Mouse (Mus musculus): ENCODE results near the gene Zfhx2. TPM values are rescaled to one million over a fixed set of nuclear protein-coding genes. Genes with fewer than 3 reads are reported as not detected.
"Not testable (repeated sequence)": the region's sequence is repeated elsewhere in the genome, so short reads cannot be mapped to it uniquely, and the experiment has no call there.

The Zfhx2 gene
- polyA plus RNA-seq, 1 experiment from 2014 or later, result 8.5 TPM

DNA sequence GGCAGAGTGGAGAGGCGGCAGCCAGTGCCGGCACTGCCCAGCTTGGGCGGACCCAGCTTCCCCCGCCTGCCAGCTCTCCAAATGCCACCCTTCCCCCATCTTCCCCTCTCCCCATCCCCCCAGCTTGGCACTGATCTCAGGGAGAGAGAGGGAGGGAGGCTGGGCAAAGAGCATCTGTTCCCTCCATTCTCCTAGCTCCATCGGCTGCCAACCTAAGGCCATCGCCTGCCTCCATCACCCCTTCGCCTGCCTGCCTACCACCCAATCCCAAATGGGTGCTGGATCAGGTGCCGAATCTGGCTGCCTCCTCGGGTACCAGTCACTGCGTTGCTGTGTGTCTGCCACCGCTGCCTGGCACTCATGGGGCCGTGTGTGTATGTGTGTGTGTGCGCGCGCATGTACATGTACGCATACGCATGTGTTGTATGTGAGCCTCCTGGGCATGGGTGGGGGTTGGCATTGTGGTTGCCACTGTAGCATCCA, 38.4 kb downstream of the Zfhx2 start:
- peak overlapping the region; percentile 65 for H3K4me2 ChIP-seq (ENCODE audit: low read length)
- H3K27me3 ChIP-seq (replicated peaks; ENCODE audit: control insufficient read depth, insufficient read depth, low read length), result no peaks in the 10 kb centered on the region
- H3K4me1 ChIP-seq (ENCODE audit: control insufficient read depth, insufficient read depth, low read length), result peaks cover 31% of the 10 kb centered on the region
- 32% methylated on average over 16 of the region's 17 CpGs for WGBS
- peaks cover 5% of the 10 kb centered on the region; the same call in 1 of the 2 replicates for H3K36me3 ChIP-seq (ENCODE audit: control insufficient read depth, insufficient read depth, low read length)
- peak overlapping the region; percentile 32 for H3K4me3 ChIP-seq (ENCODE audit: low read depth, low read length)
- peak; percentile 96 for DNase-seq (ENCODE audit: low spot score)
- peak overlapping the region; percentile 63 for H3K9ac ChIP-seq (ENCODE audit: low read length)
- peak overlapping the region; percentile 98 for H3K27ac ChIP-seq (ENCODE audit: low read depth, low read length)
- ATAC-seq, result peak; percentile 81
- H3K9me3 ChIP-seq (replicated peaks; ENCODE audit: control insufficient read depth, low read length), result no peaks in the 10 kb centered on the region

- DNase-seq (ENCODE audit: low spot score) (peak; percentile 87), ATAC-seq (peak; percentile 40)
- no peak overlapping the region; the same call in 1 of the 2 replicates for H3K9ac ChIP-seq (ENCODE audit: low read length)
- 8% methylated on average over 4 of the region's 4 CpGs for WGBS
- no peaks in the 10 kb centered on the region for H3K9me3 ChIP-seq (replicated peaks; ENCODE audit: control insufficient read depth, low read length)
- peak overlapping the region; percentile 98 for H3K27ac ChIP-seq (ENCODE audit: low read depth, low read length)
- H3K4me2 ChIP-seq (ENCODE audit: low read length), result peak overlapping the region; percentile 65
- peak overlapping the region; percentile 32 for H3K4me3 ChIP-seq (ENCODE audit: low read depth, low read length)
- H3K36me3 ChIP-seq (ENCODE audit: control insufficient read depth, insufficient read depth, low read length), result peaks cover 5% of the 10 kb centered on the region; the same call in 1 of the 2 replicates
- H3K4me1 ChIP-seq (ENCODE audit: control insufficient read depth, insufficient read depth, low read length), result peaks cover 26% of the 10 kb centered on the region
- H3K27me3 ChIP-seq (replicated peaks; ENCODE audit: control insufficient read depth, insufficient read depth, low read length), result no peaks in the 10 kb centered on the region
Observed at GRCm38 (mm10) chr14:55053050-55053449, 39.1 kb downstream of the Zfhx2 start.

DNA sequence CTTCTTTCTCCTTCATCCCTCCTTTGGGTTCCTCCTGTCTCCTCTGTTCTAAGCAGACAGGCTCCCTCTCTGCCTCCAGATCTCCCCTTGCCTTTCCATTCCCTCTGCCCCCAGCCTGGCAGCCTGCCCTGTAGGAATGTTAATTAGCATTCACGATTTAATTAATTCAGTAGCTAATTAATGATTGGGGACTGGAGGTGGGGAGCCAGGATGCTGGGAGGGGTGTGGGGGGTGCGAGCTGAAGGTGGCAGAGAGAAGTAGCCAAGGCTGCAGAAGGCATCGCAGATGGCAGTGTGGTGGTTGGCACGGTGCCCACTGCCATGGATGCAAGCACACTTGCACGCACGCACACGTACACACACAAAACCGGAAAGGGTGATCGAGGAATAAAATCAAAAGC, 39.6 kb downstream of the Zfhx2 start:
- Histone ChIP-seq H3K27ac (ENCODE audit: low read depth, low read length) (peak overlapping the region; percentile 98), H3K9ac (ENCODE audit: low read length) (peak overlapping the region; percentile 17; the same call in 1 of the 2 replicates), H3K36me3 (ENCODE audit: control insufficient read depth, insufficient read depth, low read length) (peaks cover 2% of the 10 kb centered on the region; the same call in 1 of the 2 replicates), H3K4me1 (ENCODE audit: control insufficient read depth, insufficient read depth, low read length) (peaks cover 26% of the 10 kb centered on the region), H3K4me2 (ENCODE audit: low read length) (peak overlapping the region; percentile 65), H3K27me3 (replicated peaks; ENCODE audit: control insufficient read depth, insufficient read depth, low read length) (no peaks in the 10 kb centered on the region), H3K4me3 (ENCODE audit: low read depth, low read length) (no peak overlapping the region; the same call in 1 of the 2 replicates), H3K9me3 (replicated peaks; ENCODE audit: control insufficient read depth, low read length) (no peaks in the 10 kb centered on the region)
- WGBS, result 14% methylated on average over 9 of the region's 9 CpGs
- ATAC-seq, result peak; percentile 73
- DNase-seq (ENCODE audit: low spot score), result peak; percentile 98

GRCm38 (mm10) chr14:55047971-55048531, 44.1 kb downstream of the Zfhx2 start:
- Histone ChIP-seq H3K27ac (ENCODE audit: low read depth, low read length) (no peak overlapping the region), H3K36me3 (ENCODE audit: control insufficient read depth, insufficient read depth, low read length) (no peaks in the 10 kb centered on the region), H3K4me3 (ENCODE audit: low read depth, low read length) (no peak overlapping the region), H3K4me1 (ENCODE audit: control insufficient read depth, insufficient read depth, low read length) (peaks cover 4% of the 10 kb centered on the region), H3K9ac (ENCODE audit: low read length) (no peak overlapping the region), H3K27me3 (replicated peaks; ENCODE audit: control insufficient read depth, insufficient read depth, low read length) (no peaks in the 10 kb centered on the region), H3K4me2 (ENCODE audit: low read length) (no peak overlapping the region), H3K9me3 (replicated peaks; ENCODE audit: control insufficient read depth, low read length) (no peaks in the 10 kb centered on the region)
- ATAC-seq (no peak), DNase-seq (ENCODE audit: low spot score) (no peak)
- 84% methylated on average over 2 of the region's 2 CpGs for WGBS

DNA sequence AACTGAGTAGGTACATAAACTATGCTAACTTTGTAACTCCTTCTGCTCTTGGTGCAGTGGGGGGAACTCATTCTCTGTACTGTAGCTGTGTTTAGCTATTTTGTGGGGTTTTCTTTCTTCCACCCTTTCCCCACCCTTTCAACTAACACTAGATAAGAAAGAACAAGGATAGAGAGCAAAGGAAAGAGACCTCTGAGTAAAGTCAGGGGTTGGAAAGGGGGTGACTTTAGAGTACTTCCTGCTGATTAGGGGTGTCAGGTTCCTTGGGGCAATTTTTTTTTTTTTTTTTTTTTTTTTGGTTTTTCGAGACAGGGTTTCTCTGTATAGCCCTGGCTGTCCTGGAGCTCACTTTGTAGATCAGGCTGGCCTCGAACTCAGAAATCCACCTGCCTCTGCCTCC, 48.4 kb downstream of the Zfhx2 start:
- H3K9me3 ChIP-seq (replicated peaks; ENCODE audit: control insufficient read depth, low read length); H3K9ac ChIP-seq (ENCODE audit: low read length); H3K27ac ChIP-seq (ENCODE audit: low read depth, low read length); H3K4me3 ChIP-seq (ENCODE audit: low read depth, low read length); H3K27me3 ChIP-seq (replicated peaks; ENCODE audit: control insufficient read depth, insufficient read depth, low read length); H3K4me1 ChIP-seq (ENCODE audit: control insufficient read depth, insufficient read depth, low read length); H3K36me3 ChIP-seq (ENCODE audit: control insufficient read depth, insufficient read depth, low read length); ATAC-seq; DNase-seq (ENCODE audit: low spot score); H3K4me2 ChIP-seq (ENCODE audit: low read length): not testable (repeated sequence)
- no CpG with 5 or more reads among the region's 2 CpGs for WGBS

DNA sequence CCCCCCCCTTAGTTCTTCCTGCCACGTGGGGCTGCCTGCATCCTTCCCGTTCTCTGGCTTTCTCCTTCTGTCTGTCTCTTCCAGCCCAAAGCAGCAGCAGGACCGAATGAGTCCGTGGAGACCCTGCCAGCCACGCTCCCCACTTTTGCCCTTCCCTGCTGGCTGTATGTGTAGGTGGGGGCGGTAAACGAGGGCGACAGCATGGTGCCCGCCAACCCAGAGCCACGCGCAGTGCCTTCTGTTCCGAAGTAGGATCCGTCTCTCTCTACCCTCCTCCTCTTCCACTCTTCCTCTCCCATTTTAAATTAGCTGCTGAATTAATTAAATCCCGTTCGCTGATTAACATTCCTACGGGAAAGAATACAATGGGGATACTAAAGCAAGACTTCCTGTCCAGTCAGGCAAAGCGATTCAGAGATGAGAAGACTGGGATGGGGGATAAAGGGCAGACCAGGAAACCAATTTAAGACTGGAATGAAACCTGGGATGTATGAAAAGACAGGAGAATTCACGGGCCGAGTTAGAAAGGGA, 59.4 kb downstream of the Zfhx2 start:
- Histone ChIP-seq H3K4me3 (ENCODE audit: low read depth, low read length) (no peak overlapping the region), H3K27me3 (replicated peaks; ENCODE audit: control insufficient read depth, insufficient read depth, low read length) (no peaks in the 10 kb centered on the region), H3K36me3 (ENCODE audit: control insufficient read depth, insufficient read depth, low read length) (no peaks in the 10 kb centered on the region), H3K4me2 (ENCODE audit: low read length) (peak overlapping the region; percentile 43), H3K27ac (ENCODE audit: low read depth, low read length) (peak overlapping the region; percentile 80), H3K9me3 (replicated peaks; ENCODE audit: control insufficient read depth, low read length) (no peaks in the 10 kb centered on the region), H3K9ac (ENCODE audit: low read length) (peak overlapping the region; percentile 41), H3K4me1 (ENCODE audit: control insufficient read depth, insufficient read depth, low read length) (peaks cover 40% of the 10 kb centered on the region)
- ATAC-seq, result peak; percentile 57; the same call in 1 of the 2 replicates
- peak; percentile 70 for DNase-seq (ENCODE audit: low spot score)
- 9% methylated on average over 19 of the region's 19 CpGs for WGBS

DNA sequence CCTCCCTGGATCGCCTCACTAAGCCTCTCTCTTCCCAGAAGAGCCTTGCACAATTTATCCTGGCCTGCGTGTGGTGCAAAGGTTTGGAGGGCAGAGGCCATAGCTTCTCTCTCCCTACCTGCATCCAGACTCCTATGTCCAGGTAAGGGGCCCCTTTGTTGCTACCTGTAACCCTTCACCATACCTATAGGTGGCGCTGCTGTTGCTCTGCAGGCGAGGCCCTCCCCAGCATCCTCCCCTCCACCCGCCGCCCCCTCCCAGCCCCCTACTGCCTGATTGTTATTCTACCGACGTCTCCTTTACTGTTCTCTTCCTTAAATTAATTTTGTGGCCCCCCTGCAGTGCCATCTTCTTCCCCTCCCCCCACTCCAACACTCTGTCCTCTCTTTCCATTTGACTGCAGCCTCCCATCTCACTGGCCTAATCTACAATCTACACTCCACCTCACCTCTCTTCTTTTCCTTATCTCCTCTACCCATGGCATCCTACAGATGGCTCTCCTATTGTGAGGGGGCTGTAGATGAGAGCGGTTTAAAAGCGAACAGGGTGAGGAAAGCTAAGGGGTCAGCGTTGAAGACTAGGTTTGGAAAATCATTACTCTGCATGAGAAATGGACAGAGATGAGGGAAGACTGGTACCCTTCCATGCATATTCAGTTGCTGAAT, 63.0 kb downstream of the Zfhx2 start:
- H3K4me1 ChIP-seq (ENCODE audit: control insufficient read depth, insufficient read depth, low read length), result peaks cover 46% of the 10 kb centered on the region
- 6% methylated on average over 10 of the region's 11 CpGs for WGBS
- ATAC-seq, result peak; percentile 23
- H3K4me3 ChIP-seq (ENCODE audit: low read depth, low read length), result no peak overlapping the region
- H3K9me3 ChIP-seq (replicated peaks; ENCODE audit: control insufficient read depth, low read length), result no peaks in the 10 kb centered on the region
- peaks cover 4% of the 10 kb centered on the region; the same call in 1 of the 2 replicates for H3K36me3 ChIP-seq (ENCODE audit: control insufficient read depth, insufficient read depth, low read length)
- peak overlapping the region; percentile 87 for H3K27ac ChIP-seq (ENCODE audit: low read depth, low read length)
- peak; percentile 76 for DNase-seq (ENCODE audit: low spot score)
- peak overlapping the region; percentile 24 for H3K4me2 ChIP-seq (ENCODE audit: low read length)
- H3K27me3 ChIP-seq (replicated peaks; ENCODE audit: control insufficient read depth, insufficient read depth, low read length), result no peaks in the 10 kb centered on the region
- peak overlapping the region; percentile 40 for H3K9ac ChIP-seq (ENCODE audit: low read length)

DNA sequence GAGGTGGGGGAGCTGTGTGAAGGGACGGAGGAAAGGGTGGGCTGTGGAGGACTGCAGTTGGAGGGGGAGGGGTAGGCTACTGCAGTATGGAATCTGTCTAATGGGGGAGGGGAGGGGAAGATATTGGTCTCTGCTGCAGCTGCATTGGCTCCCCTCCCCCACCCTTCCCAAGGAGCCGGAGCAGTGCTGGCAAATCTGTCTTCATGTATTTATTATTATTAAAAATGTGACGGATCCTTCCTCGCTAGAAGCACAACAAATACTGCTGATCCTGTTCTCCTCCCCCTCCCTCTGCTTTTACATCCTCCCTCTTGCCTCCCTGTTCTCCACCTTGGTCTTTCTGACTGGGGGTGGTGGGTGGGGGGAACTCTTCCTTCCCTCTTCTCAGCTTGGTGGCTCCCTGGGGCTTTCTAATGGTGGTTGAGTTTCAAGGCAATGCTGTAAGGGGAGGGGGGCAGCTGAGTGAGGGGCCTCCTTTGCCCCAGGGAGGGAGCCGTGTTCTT, 63.7 kb downstream of the Zfhx2 start:
- H3K4me3 ChIP-seq (ENCODE audit: low read depth, low read length), result no peak overlapping the region
- 11% methylated on average over 5 of the region's 5 CpGs for WGBS
- peak; percentile 65 for ATAC-seq

More for the DNA sequence above, 63.7 kb downstream of the Zfhx2 start:
- DNase-seq (ENCODE audit: low spot score), result peak; percentile 89
- peaks cover 44% of the 10 kb centered on the region for H3K4me1 ChIP-seq (ENCODE audit: control insufficient read depth, insufficient read depth, low read length)
- peak overlapping the region; percentile 5 for H3K9ac ChIP-seq (ENCODE audit: low read length)
- H3K27ac ChIP-seq (ENCODE audit: low read depth, low read length), result peak overlapping the region; percentile 87
- H3K27me3 ChIP-seq (replicated peaks; ENCODE audit: control insufficient read depth, insufficient read depth, low read length), result no peaks in the 10 kb centered on the region
- H3K9me3 ChIP-seq (replicated peaks; ENCODE audit: control insufficient read depth, low read length), result no peaks in the 10 kb centered on the region
- peaks cover 12% of the 10 kb centered on the region for H3K36me3 ChIP-seq (ENCODE audit: control insufficient read depth, insufficient read depth, low read length)
- peak overlapping the region; percentile 24 for H3K4me2 ChIP-seq (ENCODE audit: low read length)
